Mouse (Mus musculus) urinary bladder, postnatal 0 days (tissue): Measurements from ENCODE around the gene Ndufs2. TPM values are rescaled to one million over a fixed set of nuclear protein-coding genes. Genes with fewer than 3 reads are reported as not detected.

ENCODE experiments used
- polyA plus RNA-seq: library from polyadenylated mRNA; unstranded; fragments of >200 nt; fragmentation: Nextera tagmentation; extraction: Ambion mirVana; gene quantifications from 2 replicates; pipeline ENCODE4 v1.2.1, GENCODE M21; 2015

The Ndufs2 gene
- polyA plus RNA-seq, result 196 and 216 TPM in 2 replicates

GRCm38 (mm10) chr1:171250680-171251593 lies at the start of gene Ndufs2:
Gene Ndufs2, minus strand, starts transcription at chr1:171251388.

GRCm38 (mm10) chr1:171294298-171295062 lies 43.3 kb upstream of the Ndufs2 start, which contains the start of gene Ufc1:
Gene Ufc1, minus strand, starts transcription at chr1:171295024.

DNA sequence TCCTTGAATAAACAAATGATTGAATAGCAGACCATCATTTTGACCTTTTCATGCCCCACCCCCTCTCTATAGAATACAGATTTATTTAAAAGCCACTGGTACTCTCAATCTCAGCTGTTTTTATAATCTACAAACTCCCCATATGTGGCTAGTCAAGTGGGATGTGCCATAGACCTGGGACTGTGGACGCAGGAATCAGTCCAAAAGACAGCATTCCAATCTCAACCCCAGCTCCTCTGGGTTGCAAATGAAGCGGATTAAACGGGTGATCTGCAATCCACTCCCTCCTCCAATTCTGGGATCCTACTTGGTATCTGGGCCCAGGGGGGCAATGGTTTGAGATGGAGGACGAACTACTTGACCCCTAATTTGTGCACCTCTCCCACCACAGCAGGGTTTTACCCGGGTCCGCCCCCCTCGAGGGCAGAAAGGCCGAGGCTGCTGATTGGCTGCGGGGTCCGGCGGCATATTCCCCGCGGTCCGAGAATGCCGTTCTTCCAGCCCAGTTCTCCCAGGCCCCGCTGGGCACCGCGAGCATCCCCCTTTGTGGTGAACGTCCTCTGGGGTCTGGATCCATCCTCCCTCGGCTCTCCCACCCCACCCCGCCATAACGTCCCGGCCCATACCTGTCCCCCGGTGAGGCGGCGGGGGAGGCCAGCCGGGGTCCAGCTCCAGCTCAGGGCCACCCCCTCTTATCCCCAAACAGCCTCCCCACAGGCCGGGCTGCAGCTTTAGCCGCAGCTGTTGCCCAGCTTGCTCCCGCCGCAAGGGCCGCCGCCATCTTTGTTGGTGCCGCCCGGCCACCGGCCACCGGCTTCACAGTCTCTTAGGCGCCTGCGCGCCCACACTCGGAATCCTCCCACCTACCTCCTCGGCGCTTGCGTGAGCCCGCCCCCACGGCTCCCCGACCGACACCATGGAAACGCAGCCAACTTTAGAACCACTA lies 36.2 kb upstream of the Ndufs2 start, which contains the start of gene Usp21:
Usp21 (minus strand) TSS at position 856 of the 946 bp plus-strand sequence.

GRCm38 (mm10) chr1:171280916-171281527 lies 29.8 kb upstream of the Ndufs2 start, which contains the start of gene Ppox:
Gene Ppox, minus strand, starts transcription at chr1:171281186.

DNA sequence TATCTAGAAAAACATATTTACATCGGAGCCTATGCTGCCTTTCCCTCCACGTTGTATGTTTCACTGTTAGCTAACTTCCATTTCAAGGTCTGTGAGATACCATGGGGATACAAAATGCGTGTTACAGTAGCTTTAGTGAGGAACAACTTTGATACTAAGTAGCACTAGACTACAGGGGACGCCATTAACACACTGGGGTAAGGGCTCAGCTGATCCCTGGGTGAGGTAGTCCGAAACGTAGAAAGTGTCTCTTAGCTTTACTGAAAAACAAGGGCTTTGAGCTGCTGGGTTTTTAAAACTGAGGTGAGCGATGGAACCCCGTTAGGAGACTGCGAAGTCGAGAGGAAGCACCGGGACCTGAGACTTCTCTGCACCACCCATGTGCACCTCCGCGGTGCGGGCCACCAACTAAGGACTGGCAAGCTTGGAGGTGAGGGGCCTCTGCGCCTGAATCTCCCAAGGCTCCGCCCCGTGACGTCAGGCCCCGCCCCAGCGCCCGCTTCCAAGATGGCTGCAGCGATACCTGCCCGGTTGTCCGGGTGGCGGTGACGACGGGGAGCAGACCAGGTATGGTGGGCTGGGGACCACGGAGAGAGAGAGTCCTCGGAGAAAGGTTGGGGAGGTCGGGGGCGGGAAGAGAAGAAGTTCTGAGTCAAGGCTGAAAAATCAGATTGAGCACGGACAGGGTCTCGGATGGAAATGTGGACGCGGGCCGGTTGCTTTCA lies 18.8 kb upstream of the Ndufs2 start, which contains the start of gene B4galt3:
B4galt3 (plus strand) TSS at position 481 of the 725 bp plus-strand sequence.

DNA sequence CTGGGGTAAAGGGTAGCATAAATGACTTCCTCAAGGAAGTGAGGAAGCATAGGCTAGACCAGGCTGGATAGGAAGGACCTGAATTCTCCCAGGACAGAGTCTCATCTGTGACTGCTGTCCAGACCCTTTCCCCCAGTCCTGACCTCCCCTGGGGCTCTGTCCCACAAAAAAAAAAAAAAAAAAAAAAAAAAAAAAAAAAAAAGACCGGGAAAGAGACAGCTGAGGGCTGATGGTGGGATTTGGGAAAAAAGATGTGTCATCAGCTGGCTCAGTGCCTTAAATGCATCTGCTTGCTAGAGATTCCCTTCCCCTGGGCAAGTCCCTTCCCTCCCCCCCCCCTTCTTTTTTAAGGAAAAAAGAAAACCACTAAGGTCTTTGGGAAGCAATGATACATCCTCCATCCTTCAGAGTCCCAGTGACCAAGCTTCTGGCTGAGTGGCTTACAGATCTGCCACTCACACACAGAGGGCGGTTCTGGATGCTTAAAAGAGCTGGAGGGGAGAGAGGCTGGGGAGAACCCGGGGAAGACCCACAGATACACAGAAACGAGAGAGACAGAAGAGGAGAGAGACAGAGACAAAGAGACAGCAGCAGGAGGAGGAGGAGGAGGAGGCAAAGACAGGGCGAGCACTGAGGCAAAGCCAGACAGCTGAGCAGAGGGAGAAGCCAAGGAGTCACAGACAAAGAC lies 1.1 kb downstream of the Ndufs2 start, which contains the start of gene Adamts4:
Adamts4 (plus strand) TSS at position 509 of the 688 bp plus-strand sequence.

DNA sequence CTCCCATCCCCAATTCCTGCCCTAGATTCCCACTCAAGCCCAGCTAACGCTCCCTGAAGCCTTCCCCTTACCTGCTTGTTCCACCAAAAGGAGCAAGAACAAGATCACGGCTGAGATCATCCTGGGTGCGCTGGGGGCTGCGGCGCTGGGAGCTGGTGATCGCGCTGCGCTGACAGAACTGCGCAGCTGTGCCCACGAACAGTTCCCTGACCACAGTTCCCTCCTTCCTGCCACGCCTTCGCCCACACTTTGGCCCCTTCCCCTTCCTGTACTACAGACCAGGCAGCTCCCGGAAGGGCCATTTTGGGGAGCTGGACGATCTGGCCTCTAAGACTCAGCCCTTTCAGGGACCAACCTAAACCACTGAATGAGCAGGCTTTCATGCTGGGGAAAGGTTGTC lies 17.1 kb downstream of the Ndufs2 start, which contains the start of gene Fcer1g:
Fcer1g (minus strand) TSS at position 240 of the 400 bp plus-strand sequence.

DNA sequence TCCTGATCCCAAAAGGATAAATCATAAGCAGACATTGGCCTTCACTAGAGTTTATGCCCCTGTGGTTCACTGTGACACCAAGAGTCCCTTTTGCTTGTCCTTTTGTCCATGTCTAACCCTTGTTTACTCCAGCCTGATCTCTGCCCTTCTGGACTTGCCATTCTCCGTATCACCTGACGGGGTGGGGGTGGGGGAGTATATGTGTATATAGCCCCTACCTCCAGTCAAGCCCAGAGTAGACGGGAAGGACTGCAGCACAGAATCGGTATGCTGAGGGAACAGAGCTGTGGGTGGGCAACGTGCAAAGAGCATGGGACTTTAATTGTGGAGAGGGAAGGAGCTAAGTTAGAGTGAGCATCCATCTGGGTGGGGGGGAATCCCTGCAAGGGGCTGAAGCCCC lies 26.3 kb downstream of the Ndufs2 start, which contains the start of gene Apoa2:
Apoa2 (plus strand) TSS at position 198 of the 400 bp plus-strand sequence.

GRCm38 (mm10) chr1:171222238-171223155 lies 28.7 kb downstream of the Ndufs2 start, which contains the start of gene Tomm40l:
Gene Tomm40l, minus strand, starts transcription at chr1:171222514.

DNA sequence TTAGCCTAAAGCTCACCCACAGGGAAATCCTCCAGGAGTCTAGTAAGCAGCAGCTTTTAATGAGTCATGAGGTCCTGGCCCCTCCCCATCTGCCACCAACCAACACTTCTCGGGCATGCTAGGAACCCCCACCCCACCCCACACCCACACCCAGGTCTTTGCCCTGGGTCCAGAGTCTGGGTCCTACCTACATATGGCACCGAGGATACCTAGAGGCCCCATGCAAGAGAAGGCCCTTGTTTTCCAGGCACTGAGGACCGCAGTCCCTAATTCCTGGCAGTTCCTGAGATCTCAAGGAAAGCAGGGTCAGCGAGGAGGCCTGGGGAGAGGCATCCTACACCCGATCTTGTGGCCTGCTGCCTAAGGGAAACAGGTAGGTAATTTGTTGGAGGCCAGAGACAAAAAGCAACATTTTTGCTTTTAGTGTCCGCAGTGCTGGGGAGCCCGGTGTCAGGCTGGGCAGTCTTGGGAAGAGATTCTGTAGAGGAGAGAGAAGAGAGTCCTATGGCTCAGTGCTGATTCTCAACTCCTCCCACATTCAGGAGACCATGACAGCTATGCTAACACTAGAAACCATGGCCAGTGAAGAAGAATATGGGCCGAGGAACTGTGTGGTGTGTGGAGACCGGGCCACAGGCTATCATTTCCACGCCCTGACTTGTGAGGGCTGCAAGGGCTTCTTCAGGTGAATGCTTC lies 37.2 kb downstream of the Ndufs2 start, which contains the start of gene Nr1i3:
Nr1i3 (plus strand) TSS at position 170 of the 696 bp plus-strand sequence.

DNA sequence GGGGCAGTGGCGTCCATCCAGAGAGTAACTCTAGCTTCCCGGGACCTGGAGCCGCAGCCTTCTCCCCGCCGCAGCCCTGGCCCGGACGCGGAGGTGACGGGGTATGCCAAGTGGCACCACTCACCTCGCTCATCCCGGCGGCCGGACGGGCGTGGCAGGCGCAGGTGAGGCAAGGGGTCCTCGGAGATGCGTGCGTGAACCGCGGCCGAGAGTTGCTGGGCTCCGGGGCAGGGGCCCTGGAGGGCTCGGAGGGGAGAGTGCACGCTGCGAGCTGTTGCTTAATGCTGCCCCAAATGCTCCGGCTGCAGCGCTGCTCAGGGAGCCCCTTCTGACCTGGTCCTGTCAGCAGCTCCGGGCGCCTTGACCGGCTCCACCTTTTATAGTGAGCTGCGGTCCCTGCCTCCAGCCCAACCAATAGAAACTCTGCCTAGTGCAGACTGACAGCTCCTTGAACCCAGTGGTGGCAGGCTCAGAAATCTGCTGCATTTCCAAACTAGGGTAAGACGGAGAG lies 55.2 kb downstream of the Ndufs2 start, which contains the start of gene Pcp4l1:
Pcp4l1 (minus strand) TSS at position 382 of the 511 bp plus-strand sequence.

Other genes starting within 250 kb of the Ndufs2 start
- gene Fcgr4, start 232.5 kb downstream of the Ndufs2 start, polyA plus RNA-seq, result 3.7 and 8.1 TPM in 2 replicates
- 37.7 and 90.2 TPM in 2 replicates for gene Fcgr3, start 186.5 kb downstream of the Ndufs2 start, polyA plus RNA-seq
- gene Cfap126, start 137.5 kb downstream of the Ndufs2 start, polyA plus RNA-seq, result 1.4 and 1.5 TPM in 2 replicates
- 266 and 286 TPM in 2 replicates for gene Sdhc, start 100.8 kb downstream of the Ndufs2 start, polyA plus RNA-seq
- 1.6 and 1.7 TPM in 2 replicates for gene Mpz, start 100.7 kb downstream of the Ndufs2 start, polyA plus RNA-seq
- 246 and 265 TPM in 2 replicates for gene Pcp4l1, start 55.1 kb downstream of the Ndufs2 start, polyA plus RNA-seq
- gene Nr1i3, start 37.4 kb downstream of the Ndufs2 start, polyA plus RNA-seq, result 0.15 and 0.28 TPM in 2 replicates
- 24.1 and 24.4 TPM in 2 replicates for gene Tomm40l, start 28.9 kb downstream of the Ndufs2 start, polyA plus RNA-seq
- 4.0 and 20.3 TPM in 2 replicates for gene Apoa2, start 26.3 kb downstream of the Ndufs2 start, polyA plus RNA-seq
- gene Fcer1g, start 17.0 kb downstream of the Ndufs2 start, polyA plus RNA-seq, result 66.5 and 150 TPM in 2 replicates
- gene Adamts4, start 967 bp downstream of the Ndufs2 start, polyA plus RNA-seq, result 4.6 and 5.8 TPM in 2 replicates
- 41.8 and 42.3 TPM in 2 replicates for gene B4galt3, start 18.9 kb upstream of the Ndufs2 start, polyA plus RNA-seq
- gene Ppox, start 29.8 kb upstream of the Ndufs2 start, polyA plus RNA-seq, result 23.1 and 24.7 TPM in 2 replicates
- gene Usp21, start 36.6 kb upstream of the Ndufs2 start, polyA plus RNA-seq, result 29.3 and 30.5 TPM in 2 replicates
- 69.1 and 82.7 TPM in 2 replicates for gene Ufc1, start 43.6 kb upstream of the Ndufs2 start, polyA plus RNA-seq
- gene Dedd, start 77.8 kb upstream of the Ndufs2 start, polyA plus RNA-seq, result 34.0 and 36.6 TPM in 2 replicates
- gene Nit1, start 94.3 kb upstream of the Ndufs2 start, polyA plus RNA-seq, result 31.4 and 33.0 TPM in 2 replicates
- gene Pfdn2, start 94.3 kb upstream of the Ndufs2 start, polyA plus RNA-seq, result 62.2 and 64.8 TPM in 2 replicates
- 1.1 and 1.5 TPM in 2 replicates for gene Klhdc9, start 109.4 kb upstream of the Ndufs2 start, polyA plus RNA-seq
- 22.4 and 24.1 TPM in 2 replicates for gene Nectin4, start 118.7 kb upstream of the Ndufs2 start, polyA plus RNA-seq
- gene Arhgap30, start 137.6 kb upstream of the Ndufs2 start, polyA plus RNA-seq, result 2.1 and 4.7 TPM in 2 replicates
- gene Usf1, start 159.9 kb upstream of the Ndufs2 start, polyA plus RNA-seq, result 32.1 and 33.4 TPM in 2 replicates
- 16.8 and 21.2 TPM in 2 replicates for gene Tstd1, start 167.5 kb upstream of the Ndufs2 start, polyA plus RNA-seq
- gene F11r, start 186.1 kb upstream of the Ndufs2 start, polyA plus RNA-seq, result 84.3 and 90.0 TPM in 2 replicates